Mouse (Mus musculus) bone marrow macrophage, adult 2 months (primary cell): ENCODE results near the gene Sec22a.

ENCODE experiments used
- CTCF ChIP-seq: IDR thresholded peaks from 2 replicates; pipeline ENCODE4 v1.5.1; 2012; ENCODE audit warnings: low read depth, mild to moderate bottlenecking, low read length, moderate library complexity
- POLR2A ChIP-seq: IDR thresholded peaks from 2 replicates; pipeline ENCODE4 v1.6.1; 2012; ENCODE audit warnings: mild to moderate bottlenecking, low read depth, low read length, borderline replicate concordance

DNA sequence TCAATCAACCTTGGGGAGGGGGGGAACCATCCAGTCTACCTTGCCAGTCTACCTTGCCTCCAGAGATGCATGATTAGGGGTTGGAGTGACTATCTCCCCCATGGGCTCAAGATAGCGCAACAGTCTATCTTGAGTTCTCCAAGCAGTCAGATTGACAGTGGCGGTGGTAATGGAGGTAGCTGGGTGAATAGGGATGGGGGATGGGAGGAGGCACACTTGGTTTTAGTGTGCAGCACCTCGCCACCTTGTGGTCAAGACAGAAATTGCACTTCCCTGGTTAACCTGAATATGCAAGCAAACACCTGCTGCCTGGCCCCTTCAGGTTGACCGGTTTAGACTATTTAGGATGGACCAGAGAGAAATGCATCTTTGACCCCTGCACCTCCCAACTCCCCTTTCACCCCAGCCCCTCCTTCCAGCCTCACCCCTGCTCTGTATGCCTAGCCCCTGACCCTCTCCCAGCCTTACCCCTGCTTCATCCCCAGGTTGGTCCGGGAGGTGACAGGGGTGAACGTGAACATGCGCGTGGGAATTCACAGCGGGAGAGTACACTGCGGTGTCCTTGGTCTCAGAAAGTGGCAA lies 93.3 kb downstream of the Sec22a start:
- no peak for TF ChIP-seq POLR2A
- TF ChIP-seq CTCF, result peak; percentile 43
